Mouse (Mus musculus) midbrain, embryonic 12.5 days (tissue): ENCODE results near the gene Dzank1. TPM values are rescaled to one million over a fixed set of nuclear protein-coding genes. Genes with fewer than 3 reads are reported as not detected.

Experiments used
- ATAC-seq: fragments of 200-750 bp; cut with Nextera tagmentation; 2 replicates; pipeline ENCODE4 v1.8.0; 2017; ENCODE audit warnings: low read depth, moderate TSS enrichment, moderate library complexity; ENCODE audit not compliant: low FRiP score
- H3K27ac ChIP-seq: fragments of 300-500 bp; sonication (generic); replicated peaks from 2 replicates; pipeline ENCODE4 v1.5.1; 2016; ENCODE audit warnings: mild to moderate bottlenecking
- H3K27me3 ChIP-seq: fragments of 300-500 bp; sonication (generic); 2 replicates; pipeline ENCODE4 v1.6.1; 2016; ENCODE audit warnings: mild to moderate bottlenecking
- H3K36me3 ChIP-seq: fragments of 300-500 bp; sonication (generic); 2 replicates; pipeline ENCODE4 v1.6.1; 2016
- H3K4me1 ChIP-seq: fragments of 300-500 bp; sonication (generic); 2 replicates; pipeline ENCODE4 v1.6.1; 2016
- H3K4me2 ChIP-seq: fragments of 300-500 bp; sonication (generic); replicated peaks from 2 replicates; pipeline ENCODE4 v1.6.1; 2016; ENCODE audit warnings: mild to moderate bottlenecking, moderate library complexity
- H3K4me3 ChIP-seq: fragments of 300-500 bp; sonication (generic); 2 replicates; pipeline ENCODE4 v1.5.1; 2016; ENCODE audit warnings: mild to moderate bottlenecking
- H3K9ac ChIP-seq: fragments of 300-500 bp; sonication (generic); replicated peaks from 2 replicates; pipeline ENCODE4 v1.6.1; 2016; ENCODE audit warnings: mild to moderate bottlenecking, moderate library complexity
- H3K9me3 ChIP-seq: fragments of 300-500 bp; sonication (generic); 2 replicates; pipeline ENCODE4 v1.6.1; 2016; ENCODE audit warnings: mild to moderate bottlenecking
- whole genome bisulfite sequencing: fragments of 180-500 bp; shearing (Covaris S2); methylation state at CpG from one replicate; pipeline ENCODE4 v1.1.7; 2016; 5-methylcytosine and 5-hydroxymethylcytosine counted together
- polyA plus RNA-seq: library from polyadenylated mRNA; unstranded; fragments of >200 nt; fragmentation: Nextera tagmentation; extraction: Ambion mirVana; gene quantifications from 2 replicates; pipeline ENCODE4 v1.2.1, GENCODE M21; 2016

The Dzank1 gene
- polyA plus RNA-seq, 1 experiment from 2014 or later: 4.8 TPM

DNA sequence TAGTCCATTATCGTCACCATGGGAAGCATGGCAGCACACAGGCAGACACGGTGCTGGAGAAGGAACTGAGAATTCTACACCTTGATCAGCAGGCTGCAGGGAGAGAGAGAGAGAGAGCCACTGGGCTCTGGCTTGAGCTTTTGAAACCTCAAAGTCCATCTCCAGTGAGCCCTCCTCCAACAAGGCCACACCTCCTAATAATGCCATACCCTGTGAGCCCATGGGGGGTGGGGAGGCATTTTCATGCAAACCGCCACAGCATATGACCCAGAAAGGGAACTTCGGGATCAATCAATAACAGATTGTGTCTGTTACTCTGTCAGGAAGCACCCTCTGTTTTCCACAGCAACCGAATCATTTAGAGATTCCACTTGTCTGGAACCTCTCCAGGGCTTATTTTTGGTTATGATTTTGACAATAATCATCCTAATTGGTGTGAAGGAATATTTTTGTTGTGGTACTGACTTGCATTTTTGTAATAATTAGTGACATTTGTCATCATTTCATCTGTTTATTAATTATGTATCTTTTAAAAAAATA lies 95.9 kb downstream of the Dzank1 start:
- no peak for ATAC-seq
- Histone ChIP-seq H3K27me3 (no peaks in the 10 kb centered on the region), H3K9ac (no peak overlapping the region), H3K9me3 (no peaks in the 10 kb centered on the region), H3K27ac (no peak overlapping the region), H3K4me2 (no peak overlapping the region), H3K36me3 (no peaks in the 10 kb centered on the region), H3K4me3 (no peak overlapping the region), H3K4me1 (no peaks in the 10 kb centered on the region)
- WGBS: 77% methylated on average over 5 of the region's 5 CpGs

DNA sequence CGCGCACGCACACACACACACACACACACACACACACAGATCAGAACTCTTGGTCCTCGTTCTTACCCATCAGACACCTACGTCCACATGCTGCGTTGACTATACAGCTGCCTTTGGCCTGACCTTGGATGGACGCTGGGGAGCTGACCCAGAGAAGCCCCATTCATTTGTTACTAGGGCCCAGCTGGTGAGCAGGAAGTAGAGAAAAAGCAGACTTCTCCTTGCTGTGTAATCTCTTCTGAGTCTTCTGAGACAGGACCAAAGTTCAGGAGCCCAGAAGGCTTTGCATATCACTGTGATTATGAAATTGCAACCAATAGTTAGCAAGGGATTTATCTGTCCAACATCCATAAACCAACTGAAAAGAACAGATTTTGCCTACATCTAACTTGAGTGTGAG lies 98.0 kb downstream of the Dzank1 start:
- H3K27ac ChIP-seq: no peak overlapping the region
- H3K9me3 ChIP-seq: no peaks in the 10 kb centered on the region
- WGBS: 78% methylated on average over 7 of the region's 7 CpGs
- no peaks in the 10 kb centered on the region for H3K4me1 ChIP-seq
- no peak for ATAC-seq
- H3K4me3 ChIP-seq: no peak overlapping the region
- no peak overlapping the region for H3K9ac ChIP-seq
- no peaks in the 10 kb centered on the region for H3K36me3 ChIP-seq
- no peak overlapping the region for H3K4me2 ChIP-seq
- no peaks in the 10 kb centered on the region for H3K27me3 ChIP-seq

DNA sequence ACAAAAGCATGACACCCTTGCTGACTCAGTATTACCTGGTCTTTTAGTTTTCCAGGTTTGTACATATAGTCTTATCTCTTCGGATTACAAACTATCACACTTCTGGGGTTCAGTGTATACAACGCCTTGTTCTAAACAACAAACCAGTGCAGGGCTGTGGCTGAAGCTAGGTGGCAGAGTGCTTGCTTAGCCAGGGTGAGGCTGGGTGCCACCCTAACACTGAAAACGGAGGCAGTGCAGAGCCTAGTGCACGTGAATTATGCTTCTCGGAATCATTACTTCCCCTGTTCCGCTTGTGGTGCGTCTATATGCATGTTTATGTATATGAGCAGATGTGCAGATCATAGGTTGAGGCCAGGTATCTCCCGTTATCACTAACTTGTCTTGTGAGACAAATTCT lies 98.6 kb downstream of the Dzank1 start:
- WGBS: 88% methylated on average over 8 of the region's 8 CpGs
- no peak overlapping the region for H3K4me3 ChIP-seq

DNA sequence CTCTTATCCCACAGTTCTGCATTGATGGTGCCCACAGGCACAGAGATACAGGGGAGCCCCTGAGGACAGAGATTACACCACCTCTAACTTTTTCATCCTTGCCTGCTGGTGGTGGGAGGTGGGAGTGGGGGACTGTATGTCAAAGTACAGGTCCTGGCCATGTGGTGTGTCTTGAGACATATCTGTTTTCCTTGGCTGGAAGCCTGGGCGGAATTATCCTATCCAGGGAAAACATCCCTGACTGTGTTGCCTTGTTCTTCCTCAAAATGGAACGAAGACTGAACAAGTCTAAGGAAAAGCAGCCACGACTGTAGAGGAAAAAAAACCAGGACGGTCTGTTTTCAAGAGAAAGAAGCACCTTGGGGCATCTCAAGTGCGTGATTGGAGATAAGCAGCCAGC lies 99.4 kb downstream of the Dzank1 start:
- no peaks in the 10 kb centered on the region for H3K27me3 ChIP-seq
- no peak for ATAC-seq
- no peak overlapping the region for H3K9ac ChIP-seq
- H3K36me3 ChIP-seq: no peaks in the 10 kb centered on the region
- H3K4me2 ChIP-seq: no peak overlapping the region
- H3K4me3 ChIP-seq: no peak overlapping the region
- WGBS: 86% methylated on average over 5 of the region's 5 CpGs
- H3K9me3 ChIP-seq: no peaks in the 10 kb centered on the region
- H3K27ac ChIP-seq: no peak overlapping the region
- no peaks in the 10 kb centered on the region for H3K4me1 ChIP-seq

More for the DNA sequence above, 98.6 kb downstream of the Dzank1 start:
- no peak overlapping the region for H3K9ac ChIP-seq
- H3K27me3 ChIP-seq: no peaks in the 10 kb centered on the region
- no peaks in the 10 kb centered on the region for H3K36me3 ChIP-seq
- H3K27ac ChIP-seq: no peak overlapping the region
- no peak for ATAC-seq
- H3K4me2 ChIP-seq: no peak overlapping the region
- H3K4me1 ChIP-seq: no peaks in the 10 kb centered on the region
- no peaks in the 10 kb centered on the region for H3K9me3 ChIP-seq

DNA sequence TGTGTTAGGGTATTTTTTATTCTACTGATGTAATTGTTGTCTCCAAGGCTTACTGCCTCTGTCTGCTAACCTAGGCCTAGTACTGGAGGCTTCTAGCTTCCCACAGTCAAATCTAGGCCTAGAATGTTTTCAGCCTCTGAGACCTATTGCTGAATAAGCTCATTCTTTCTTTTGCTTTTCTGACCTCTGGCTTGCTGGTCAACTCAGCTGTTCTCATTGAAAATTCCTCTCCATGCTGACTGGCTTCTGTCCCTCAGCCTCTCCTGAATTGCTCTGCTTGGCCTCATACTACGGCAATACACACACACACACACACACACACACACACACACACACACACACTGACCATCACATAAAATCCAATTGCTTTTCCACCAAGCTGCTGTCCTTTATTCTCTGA lies 101.5 kb downstream of the Dzank1 start:
- 71% methylated on average over 1 of the region's 1 CpGs for WGBS
- no peaks in the 10 kb centered on the region for H3K9me3 ChIP-seq
- H3K4me2 ChIP-seq: no peak overlapping the region
- no peaks in the 10 kb centered on the region for H3K4me1 ChIP-seq
- no peak overlapping the region for H3K4me3 ChIP-seq
- H3K9ac ChIP-seq: no peak overlapping the region
- no peak overlapping the region for H3K27ac ChIP-seq
- no peaks in the 10 kb centered on the region for H3K36me3 ChIP-seq
- ATAC-seq: no peak
- H3K27me3 ChIP-seq: no peaks in the 10 kb centered on the region

DNA sequence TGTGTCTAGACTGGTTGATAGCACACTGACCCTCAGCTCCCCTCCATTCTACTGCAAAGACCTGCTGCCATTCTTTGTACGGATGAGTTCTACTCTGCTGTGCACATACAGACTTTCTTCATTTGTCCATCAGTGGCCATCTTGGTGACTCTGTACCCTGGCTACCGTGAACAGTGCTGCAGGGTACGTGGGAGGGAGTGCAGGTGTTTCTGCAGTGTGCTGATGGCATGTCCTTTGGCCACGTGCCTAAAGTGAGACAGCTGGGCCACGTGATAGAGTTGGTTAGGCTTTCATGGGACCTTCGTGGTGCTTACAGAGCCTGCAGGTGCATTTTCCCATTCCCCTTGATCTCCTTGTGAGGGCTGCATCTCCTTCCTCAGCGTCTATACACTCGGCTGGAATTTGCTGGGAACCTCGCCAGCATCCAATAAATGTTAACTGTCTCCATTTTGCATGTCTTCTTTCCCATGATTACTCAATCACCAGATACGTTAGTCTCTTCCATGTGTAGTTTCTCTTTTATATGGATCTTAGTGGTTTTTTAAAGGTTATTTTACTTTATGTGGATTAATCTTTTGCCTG lies 105.0 kb downstream of the Dzank1 start:
- Histone ChIP-seq H3K4me2 (no peak overlapping the region), H3K4me3 (no peak overlapping the region), H3K9ac (no peak overlapping the region), H3K9me3 (no peaks in the 10 kb centered on the region), H3K27ac (no peak overlapping the region), H3K4me1 (peaks cover 8% of the 10 kb centered on the region; the same call in 1 of the 2 replicates), H3K27me3 (no peaks in the 10 kb centered on the region), H3K36me3 (no peaks in the 10 kb centered on the region)
- WGBS: 88% methylated on average over 10 of the region's 10 CpGs
- no peak for ATAC-seq

Other genes starting within 250 kb of the Dzank1 start
- not detected in 2 replicates for gene Ovol2, start 195.3 kb downstream of the Dzank1 start, polyA plus RNA-seq
- gene Kat14, start 158.4 kb downstream of the Dzank1 start, polyA plus RNA-seq: 46.0 and 47.1 TPM in 2 replicates
- gene Pet117, start 158.4 kb downstream of the Dzank1 start, polyA plus RNA-seq: not detected in 2 replicates
- gene Polr3f, start 304 bp upstream of the Dzank1 start, polyA plus RNA-seq: 33.9 and 36.5 TPM in 2 replicates
- gene Rbbp9, start 23.5 kb upstream of the Dzank1 start, polyA plus RNA-seq: 60.3 and 62.0 TPM in 2 replicates
- gene Sec23b, start 28.8 kb upstream of the Dzank1 start, polyA plus RNA-seq: 109 and 115 TPM in 2 replicates
- 38.4 and 48.4 TPM in 2 replicates for gene Smim26, start 66.6 kb upstream of the Dzank1 start, polyA plus RNA-seq
- gene Dtd1, start 72.5 kb upstream of the Dzank1 start, polyA plus RNA-seq: 36.6 and 39.9 TPM in 2 replicates